Comparison of ENCODE assay signal across 9 mouse cellular contexts in genomic region chr4:105214438-105214837, GRCm38 (mm10). TPM values are rescaled to one million over a fixed set of nuclear protein-coding genes. Genes with fewer than 3 reads are reported as not detected.
DNase-seq lines count a peak whose midpoint lies in the region; ATAC-seq and TF ChIP-seq lines count a peak whose summit lies in the region.
"Had no signal": no experiment of that assay in that cellular context is flagged by ENCODE, and none has a peak within 500 bp of the region (broad histone marks: within the 10 kb centered on the region; RNA-seq: fewer than 3 reads in every experiment).

No protein-coding gene starts in this region.

- peaks cover 6% of the 10 kb centered on the region for H3K36me3 ChIP-seq in ES-Bruce4 (ENCODE audit: control insufficient read depth, insufficient read depth, low read length, poor library complexity, severe bottlenecking)
- peaks cover 39% of the 10 kb centered on the region for H3K36me3 ChIP-seq in intestine, embryonic 14.5 days (ENCODE audit: control insufficient read depth, insufficient read depth, low read length)

- no peak for TF ChIP-seq POLR2A in ES-Bruce4 (IDR thresholded peaks at IDR 0.05; ENCODE audit: insufficient read depth, low read length)

- no peak for TF ChIP-seq CTCF in ES-Bruce4 (IDR thresholded peaks at IDR 0.05; ENCODE audit: low read depth, low read length)

- ATAC-seq in intestine, embryonic 14.5 days (replicated peaks; ENCODE audit: low FRiP score, low TSS enrichment, low read depth) = peak; percentile 70
- no peak for ATAC-seq in activated CD4-positive, CD25-positive, alpha-beta regulatory T cell, adult 4 months

- peaks cover 12% of the 10 kb centered on the region for H3K4me1 ChIP-seq in ES-Bruce4 (ENCODE audit: control insufficient read depth, insufficient read depth, low read length)
- H3K4me1 ChIP-seq in intestine, embryonic 14.5 days (replicated peaks; ENCODE audit: control insufficient read depth, insufficient read depth, low read length) = peaks cover 14% of the 10 kb centered on the region

- peak; percentile 86 for TF ChIP-seq EP300 in ES-Bruce4 (IDR thresholded peaks at IDR 0.05; ENCODE audit: insufficient read depth, low read depth, low read length)

- peak overlapping the region; percentile 99 for H3K27ac ChIP-seq in ES-Bruce4 (ENCODE audit: insufficient read depth, low read length)
- H3K27ac ChIP-seq in intestine, embryonic 14.5 days (ENCODE audit: low read depth) = 0 out of 2 replicates have a peak overlapping the region, but pooled peaks have one; percentile 27
- H3K27ac ChIP-seq: midbrain, embryonic 12.5 days had no signal

- WGBS in intestine, embryonic 14.5 days = 55% methylated on average over 1 of the region's 1 CpGs

- DNase-seq in 3T3-L1 (ENCODE audit: low read depth, low spot score) = peak; percentile 47
- DNase-seq in intestine, embryonic 14.5 days (ENCODE audit: low spot score) = peak; percentile 61
- peak; percentile 77 to 83 for DNase-seq in kidney, postnatal 36 days
- no peak for DNase-seq in thymus, postnatal 25 days
- DNase-seq in layer of hippocampus, adult 8-10 months (ENCODE audit: low spot score in 2 of 2) = no peak
- DNase-seq: spleen, adult 18-20 months had no signal

- H3K9me3 ChIP-seq in ES-Bruce4 (replicated peaks; ENCODE audit: control insufficient read depth, insufficient read depth, low read length, poor library complexity, severe bottlenecking) = no peaks in the 10 kb centered on the region
- H3K9me3 ChIP-seq in intestine, embryonic 14.5 days (ENCODE audit: control insufficient read depth, low read length) = no peaks in the 10 kb centered on the region
- H3K9me3 ChIP-seq: midbrain, embryonic 12.5 days had no signal

- no peak overlapping the region for H3K4me2 ChIP-seq in intestine, embryonic 14.5 days (ENCODE audit: low read length)
- H3K4me2 ChIP-seq: midbrain, embryonic 12.5 days had no signal

- H3K4me3 ChIP-seq in ES-Bruce4 (ENCODE audit: low read depth, low read length) = no peak overlapping the region
- H3K4me3 ChIP-seq in intestine, embryonic 14.5 days (ENCODE audit: low read depth, low read length) = no peak overlapping the region
- H3K4me3 ChIP-seq: midbrain, embryonic 12.5 days had no signal

- no peaks in the 10 kb centered on the region for H3K27me3 ChIP-seq in ES-Bruce4 (ENCODE audit: control insufficient read depth, insufficient read depth, low read length, poor library complexity, severe bottlenecking)
- no peaks in the 10 kb centered on the region for H3K27me3 ChIP-seq in intestine, embryonic 14.5 days (replicated peaks; ENCODE audit: control insufficient read depth, insufficient read depth, low read length)
- H3K27me3 ChIP-seq: midbrain, embryonic 12.5 days had no signal

- H3K9ac ChIP-seq in ES-Bruce4 (ENCODE audit: low read depth, poor library complexity, severe bottlenecking) = no peak overlapping the region
- no peak overlapping the region for H3K9ac ChIP-seq in intestine, embryonic 14.5 days (ENCODE audit: low read length)
- H3K9ac ChIP-seq: midbrain, embryonic 12.5 days had no signal

RNA-seq across cellular contexts. Expression of gene Plpp3, which starts 57.3 kb away (rescaled TPM):
- 16.1 and 17.5 TPM in 2 replicates for polyA plus RNA-seq in ES-Bruce4 (2011; ENCODE audit: insufficient read depth, insufficient read length, low read depth, missing spikeins)
- polyA plus RNA-seq in intestine, embryonic 14.5 days (2014; fragmentation: Nextera tagmentation; extraction: Ambion mirVana) = 33.2 and 36.9 TPM in 2 replicates
- total RNA-seq in layer of hippocampus, adult 8-10 months (2022) = 100 to 1,000 TPM; 212 to 254 (median 222) TPM
- polyA plus RNA-seq in activated CD4-positive, CD25-positive, alpha-beta regulatory T cell, adult 4 months (2017; shearing (Covaris generic)) = not detected

Comparison
In these comparisons a context has a peak if more than half of its experiments do, and no peak if none do; other contexts are left out.
1. DNase-seq: peak in 3T3-L1 (single experiment), intestine, embryonic 14.5 days (single experiment) and kidney, postnatal 36 days (2 of 2); none in thymus, postnatal 25 days (single experiment) and layer of hippocampus, adult 8-10 months (0 of 2).
2. RNA of gene Plpp3, which starts 57.3 kb away (polyA plus RNA-seq): 33.2 to 36.9 TPM in intestine, embryonic 14.5 days and 16.1 to 17.5 TPM in ES-Bruce4; not detected in activated CD4-positive, CD25-positive, alpha-beta regulatory T cell, adult 4 months; every median in the first group is over 10 times any median in the second.